Mouse (Mus musculus): ENCODE results near the gene Fus. TPM values are rescaled to one million over a fixed set of nuclear protein-coding genes. Genes with fewer than 3 reads are reported as not detected.

The Fus gene
- total RNA-seq, 2 experiments from 2014 or later = 259 to 349 TPM

GRCm38 (mm10) chr7:128032290-128032988, 65.2 kb downstream of the Fus start:
- intact Hi-C loops (cut with DNase I) = no loop called here
- no peak for DNase-seq (ENCODE audit: low spot score in 2 of 2)

DNA sequence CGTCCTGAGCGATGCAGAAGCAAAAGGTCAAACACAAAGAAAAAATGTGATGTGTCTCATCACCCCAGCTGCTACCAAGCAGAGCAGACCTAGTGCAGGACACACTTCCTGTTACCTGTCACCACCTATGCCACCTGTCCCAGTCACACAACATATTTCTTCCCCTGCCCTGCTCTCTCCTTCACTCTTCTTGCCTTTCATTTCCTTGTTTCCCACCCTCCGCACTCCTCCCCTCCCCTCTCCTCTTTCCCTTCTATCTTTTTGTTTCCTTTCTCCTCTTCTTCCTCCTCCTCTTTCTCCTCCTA, 65.7 kb downstream of the Fus start:
- intact Hi-C loops (cut with DNase I) = no loop called here

DNA sequence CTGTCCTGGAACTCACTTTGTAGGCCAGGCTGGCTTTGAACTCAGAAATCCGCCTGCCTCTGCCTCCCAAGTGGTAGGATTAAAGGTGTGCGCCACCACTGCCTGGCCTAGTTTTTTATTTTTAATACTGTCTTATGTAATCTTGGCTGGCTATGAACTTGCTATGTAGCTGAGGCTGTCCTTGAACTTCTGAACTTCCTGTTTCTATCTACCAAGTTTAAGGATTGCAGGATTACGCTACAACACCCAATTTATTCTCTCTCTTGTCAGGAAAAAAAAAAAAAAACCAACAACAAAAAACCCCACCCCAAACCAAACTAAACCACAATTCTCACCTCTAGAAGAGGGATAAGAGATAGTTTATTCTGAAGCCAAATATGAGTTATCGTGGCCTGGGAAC, 66.4 kb downstream of the Fus start:
- DNase-seq (ENCODE audit: low spot score in 2 of 2) = no peak
- intact Hi-C loops (cut with DNase I) = no loop called here

More for the DNA sequence above, 65.7 kb downstream of the Fus start:
- no peak for DNase-seq (ENCODE audit: low spot score in 2 of 2)

Other genes starting within 250 kb of the Fus start
- gene Ctf2, start 235.3 kb upstream of the Fus start, total RNA-seq (2021) = not detected
- 10 to 100 TPM; 73.2 to 84.6 TPM for gene Fbxl19, start 222.9 kb upstream of the Fus start, total RNA-seq (2021)
- gene Orai3, start 197.6 kb upstream of the Fus start, total RNA-seq (2021) = 10 to 100 TPM; 18.9 to 25.4 TPM
- 10 to 100 TPM; 40.0 to 53.4 TPM for gene Setd1a, start 190.8 kb upstream of the Fus start, total RNA-seq (2021)
- 1 to 10 TPM; 3.9 to 4.1 TPM for gene Gm49388, start 181.8 kb upstream of the Fus start, total RNA-seq (2021)
- 1 to 10 TPM; 3.3 to 4.0 TPM for gene Hsd3b7, start 166.9 kb upstream of the Fus start, total RNA-seq (2021)
- 10 to 100 TPM; 74.6 to 76.0 TPM for gene Stx4a, start 143.2 kb upstream of the Fus start, total RNA-seq (2021)
- gene Stx1b, start 142.9 kb upstream of the Fus start, total RNA-seq (2021) = 100 to 1,000 TPM; 431 to 441 TPM
- gene Zfp646, start 91.2 kb upstream of the Fus start, total RNA-seq (2021) = 10 to 100 TPM; 27.0 to 33.9 TPM
- gene Zfp668, start 90.6 kb upstream of the Fus start, total RNA-seq (2021) = 10 to 100 TPM; 20.0 to 26.4 TPM
- 1 to 10 TPM in 1 of 2 experiments, under 1 TPM in 1; 0.76 to 2.2 TPM for gene Prss53, start 76.5 kb upstream of the Fus start, total RNA-seq (2021)
- gene Gm21974, start 72.0 kb upstream of the Fus start, total RNA-seq (2021) = not detected
- gene Vkorc1, start 71.8 kb upstream of the Fus start, total RNA-seq (2021) = 10 to 100 TPM; 22.2 to 24.5 TPM
- gene Bckdk, start 63.4 kb upstream of the Fus start, total RNA-seq (2021) = 10 to 100 TPM; 36.4 to 46.4 TPM
- gene Kat8, start 54.9 kb upstream of the Fus start, total RNA-seq (2021) = 10 to 100 TPM; 27.6 to 34.8 TPM
- gene Prss8, start 37.4 kb upstream of the Fus start, total RNA-seq (2021) = not detected
- 10 to 100 TPM in 1 of 2 experiments, 1 to 10 TPM in 1; 8.2 to 10.2 TPM for gene Prss36, start 20.7 kb upstream of the Fus start, total RNA-seq (2021)
- gene Pycard, start 26.4 kb downstream of the Fus start, total RNA-seq (2021) = 1 to 10 TPM in 1 of 2 experiments, under 1 TPM in 1; 0.79 to 1.8 TPM
- gene Trim72, start 36.5 kb downstream of the Fus start, total RNA-seq (2021) = under 1 TPM; 0.96 to 0.97 TPM
- gene Itgam, start 95.2 kb downstream of the Fus start, total RNA-seq (2021) = 10 to 100 TPM; 10.2 to 12.1 TPM
- not detected for gene Gm49368, start 95.2 kb downstream of the Fus start, total RNA-seq (2021)
- under 1 TPM in 1 of 2 experiments, not detected in 1; 0.32 TPM for gene Itgax, start 162.1 kb downstream of the Fus start, total RNA-seq (2021)
- gene Itgad, start 186.9 kb downstream of the Fus start, total RNA-seq (2021) = 1 to 10 TPM in 1 of 2 experiments, under 1 TPM in 1; 0.45 to 1.3 TPM
- 1 to 10 TPM; 7.4 to 8.7 TPM for gene Cox6a2, start 238.9 kb downstream of the Fus start, total RNA-seq (2021)